Mouse (Mus musculus): Measurements from ENCODE around the gene Gramd2. TPM values are rescaled to one million over a fixed set of nuclear protein-coding genes. Genes with fewer than 3 reads are reported as not detected.

Gene Gramd2
- polyA plus RNA-seq (2011; ENCODE audit: insufficient read depth, insufficient read length, low read depth, missing spikeins), result 4.5 and 5.2 TPM in 2 replicates

- TF ChIP-seq CTCF (IDR thresholded peaks at IDR 0.05; ENCODE audit: low read depth, low read length) (peak; percentile 18), POLR2A (IDR thresholded peaks at IDR 0.05; ENCODE audit: insufficient read depth, low read length) (peak; percentile 56), EP300 (IDR thresholded peaks at IDR 0.05; ENCODE audit: insufficient read depth, low read depth, low read length) (no peak)
- Histone ChIP-seq H3K4me1 (ENCODE audit: control insufficient read depth, insufficient read depth, low read length) (no peaks in the 10 kb centered on the region), H3K9ac (ENCODE audit: low read depth, poor library complexity, severe bottlenecking) (peak within 1 kb of the TSS; percentile 57), H3K4me3 (ENCODE audit: low read depth, low read length) (peak within 1 kb of the TSS; percentile 70), H3K27ac (ENCODE audit: insufficient read depth, low read length) (peak within 1 kb of the TSS; percentile 6; the same call in 1 of the 2 replicates), H3K9me3 (replicated peaks; ENCODE audit: control insufficient read depth, insufficient read depth, low read length, poor library complexity, severe bottlenecking) (no peaks in the 10 kb centered on the region), H3K27me3 (ENCODE audit: control insufficient read depth, insufficient read depth, low read length, poor library complexity, severe bottlenecking) (no peaks in the 10 kb centered on the region), H3K36me3 (ENCODE audit: control insufficient read depth, insufficient read depth, low read length, poor library complexity, severe bottlenecking) (peaks cover 33% of the 10 kb centered on the region)
Measured at GRCm38 (mm10) chr9:59679678-59680533, at the start of gene Gramd2. TSS of gene Gramd2 (plus strand) at chr9:59680144.

GRCm38 (mm10) chr9:59638372-59638771, 41.6 kb upstream of the Gramd2 start:
- no peaks in the 10 kb centered on the region for H3K9me3 ChIP-seq (replicated peaks; ENCODE audit: control insufficient read depth, insufficient read depth, low read length, poor library complexity, severe bottlenecking)
- no peak overlapping the region for H3K27ac ChIP-seq (ENCODE audit: insufficient read depth, low read length)
- H3K9ac ChIP-seq (ENCODE audit: low read depth, poor library complexity, severe bottlenecking), result no peak overlapping the region
- H3K36me3 ChIP-seq (ENCODE audit: control insufficient read depth, insufficient read depth, low read length, poor library complexity, severe bottlenecking), result peaks cover 6% of the 10 kb centered on the region
- no peak overlapping the region for H3K4me3 ChIP-seq (ENCODE audit: low read depth, low read length)
- no peaks in the 10 kb centered on the region for H3K27me3 ChIP-seq (ENCODE audit: control insufficient read depth, insufficient read depth, low read length, poor library complexity, severe bottlenecking)
- no peak for TF ChIP-seq POLR2A (IDR thresholded peaks at IDR 0.05; ENCODE audit: insufficient read depth, low read length)
- TF ChIP-seq CTCF (IDR thresholded peaks at IDR 0.05; ENCODE audit: low read depth, low read length), result no peak
- no peak for TF ChIP-seq EP300 (IDR thresholded peaks at IDR 0.05; ENCODE audit: insufficient read depth, low read depth, low read length)
- H3K4me1 ChIP-seq (ENCODE audit: control insufficient read depth, insufficient read depth, low read length), result no peaks in the 10 kb centered on the region

GRCm38 (mm10) chr9:59639936-59640335, 40.0 kb upstream of the Gramd2 start:
- Histone ChIP-seq H3K9ac (ENCODE audit: low read depth, poor library complexity, severe bottlenecking) (no peak overlapping the region), H3K4me1 (ENCODE audit: control insufficient read depth, insufficient read depth, low read length) (no peaks in the 10 kb centered on the region), H3K27ac (ENCODE audit: insufficient read depth, low read length) (no peak overlapping the region), H3K4me3 (ENCODE audit: low read depth, low read length) (no peak overlapping the region), H3K36me3 (ENCODE audit: control insufficient read depth, insufficient read depth, low read length, poor library complexity, severe bottlenecking) (peaks cover 4% of the 10 kb centered on the region), H3K9me3 (replicated peaks; ENCODE audit: control insufficient read depth, insufficient read depth, low read length, poor library complexity, severe bottlenecking) (no peaks in the 10 kb centered on the region), H3K27me3 (ENCODE audit: control insufficient read depth, insufficient read depth, low read length, poor library complexity, severe bottlenecking) (no peaks in the 10 kb centered on the region)
- TF ChIP-seq CTCF (IDR thresholded peaks at IDR 0.05; ENCODE audit: low read depth, low read length), result no peak
- no peak for TF ChIP-seq POLR2A (IDR thresholded peaks at IDR 0.05; ENCODE audit: insufficient read depth, low read length)
- no peak for TF ChIP-seq EP300 (IDR thresholded peaks at IDR 0.05; ENCODE audit: insufficient read depth, low read depth, low read length)

GRCm38 (mm10) chr9:59641320-59641719, 38.6 kb upstream of the Gramd2 start:
- Histone ChIP-seq H3K9ac (ENCODE audit: low read depth, poor library complexity, severe bottlenecking) (no peak overlapping the region), H3K27ac (ENCODE audit: insufficient read depth, low read length) (no peak overlapping the region), H3K9me3 (replicated peaks; ENCODE audit: control insufficient read depth, insufficient read depth, low read length, poor library complexity, severe bottlenecking) (no peaks in the 10 kb centered on the region), H3K4me1 (ENCODE audit: control insufficient read depth, insufficient read depth, low read length) (no peaks in the 10 kb centered on the region), H3K36me3 (ENCODE audit: control insufficient read depth, insufficient read depth, low read length, poor library complexity, severe bottlenecking) (peaks cover 4% of the 10 kb centered on the region), H3K4me3 (ENCODE audit: low read depth, low read length) (no peak overlapping the region), H3K27me3 (ENCODE audit: control insufficient read depth, insufficient read depth, low read length, poor library complexity, severe bottlenecking) (no peaks in the 10 kb centered on the region)
- no peak for TF ChIP-seq CTCF (IDR thresholded peaks at IDR 0.05; ENCODE audit: low read depth, low read length)
- no peak for TF ChIP-seq POLR2A (IDR thresholded peaks at IDR 0.05; ENCODE audit: insufficient read depth, low read length)
- TF ChIP-seq EP300 (IDR thresholded peaks at IDR 0.05; ENCODE audit: insufficient read depth, low read depth, low read length), result no peak

GRCm38 (mm10) chr9:59649911-59650310, 30.0 kb upstream of the Gramd2 start:
- no peaks in the 10 kb centered on the region for H3K9me3 ChIP-seq (replicated peaks; ENCODE audit: control insufficient read depth, insufficient read depth, low read length, poor library complexity, severe bottlenecking)
- no peaks in the 10 kb centered on the region for H3K27me3 ChIP-seq (ENCODE audit: control insufficient read depth, insufficient read depth, low read length, poor library complexity, severe bottlenecking)
- H3K4me3 ChIP-seq (ENCODE audit: low read depth, low read length), result no peak overlapping the region
- no peak overlapping the region for H3K27ac ChIP-seq (ENCODE audit: insufficient read depth, low read length)
- TF ChIP-seq CTCF (IDR thresholded peaks at IDR 0.05; ENCODE audit: low read depth, low read length) (no peak), POLR2A (IDR thresholded peaks at IDR 0.05; ENCODE audit: insufficient read depth, low read length) (no peak), EP300 (IDR thresholded peaks at IDR 0.05; ENCODE audit: insufficient read depth, low read depth, low read length) (no peak)
- peaks cover 9% of the 10 kb centered on the region; the same call in 1 of the 2 replicates for H3K36me3 ChIP-seq (ENCODE audit: control insufficient read depth, insufficient read depth, low read length, poor library complexity, severe bottlenecking)
- H3K9ac ChIP-seq (ENCODE audit: low read depth, poor library complexity, severe bottlenecking), result no peak overlapping the region
- no peaks in the 10 kb centered on the region for H3K4me1 ChIP-seq (ENCODE audit: control insufficient read depth, insufficient read depth, low read length)

- TF ChIP-seq POLR2A (IDR thresholded peaks at IDR 0.05; ENCODE audit: insufficient read depth, low read length) (no peak), EP300 (IDR thresholded peaks at IDR 0.05; ENCODE audit: insufficient read depth, low read depth, low read length) (0 out of 2 replicates have a peak, but pooled peaks have one; percentile 47)
- Histone ChIP-seq H3K9me3 (replicated peaks; ENCODE audit: control insufficient read depth, insufficient read depth, low read length, poor library complexity, severe bottlenecking) (no peaks in the 10 kb centered on the region), H3K4me3 (ENCODE audit: low read depth, low read length) (peak overlapping the region; percentile 24; the same call in 1 of the 2 replicates), H3K4me1 (ENCODE audit: control insufficient read depth, insufficient read depth, low read length) (no peaks in the 10 kb centered on the region), H3K27me3 (ENCODE audit: control insufficient read depth, insufficient read depth, low read length, poor library complexity, severe bottlenecking) (no peaks in the 10 kb centered on the region), H3K36me3 (ENCODE audit: control insufficient read depth, insufficient read depth, low read length, poor library complexity, severe bottlenecking) (peaks cover 11% of the 10 kb centered on the region), H3K27ac (ENCODE audit: insufficient read depth, low read length) (peak overlapping the region; percentile 89), H3K9ac (ENCODE audit: low read depth, poor library complexity, severe bottlenecking) (peak overlapping the region; percentile 64)
Measured at GRCm38 (mm10) chr9:59653371-59653770, 26.6 kb upstream of the Gramd2 start.
